In genomic region chr6:148354509-148355474, GRCm38 (mm10) we compare ENCODE assay signal across 8 mouse cellular contexts.
A peak's percentile ranks its signal among the peaks of the same experiment; 100 is the strongest.
DNase-seq lines count a peak whose midpoint lies in the region; ATAC-seq lines count a peak whose summit lies in the region.

No protein-coding gene starts in this region.

- peak; percentile 88 for ATAC-seq in liver, embryonic 12.5 days
- peak; percentile 80 for ATAC-seq in neural tube, embryonic 11.5 days (ENCODE audit: insufficient read depth, low FRiP score, low TSS enrichment)

- H3K27ac ChIP-seq in liver, embryonic 12.5 days = peak overlapping the region; percentile 48; the same call in 1 of the 2 replicates
- H3K27ac ChIP-seq in neural tube, embryonic 11.5 days (ENCODE audit: low read depth, low read length) = no peak overlapping the region

- H3K4me1 ChIP-seq in liver, embryonic 12.5 days = peaks cover 17% of the 10 kb centered on the region
- peaks cover 2% of the 10 kb centered on the region; the same call in 1 of the 2 replicates for H3K4me1 ChIP-seq in neural tube, embryonic 11.5 days (ENCODE audit: control insufficient read depth, insufficient read depth, low read length)

- no peaks in the 10 kb centered on the region for H3K27me3 ChIP-seq in liver, embryonic 12.5 days (replicated peaks)
- H3K27me3 ChIP-seq in neural tube, embryonic 11.5 days (ENCODE audit: control insufficient read depth, insufficient read depth, low read length) = no peaks in the 10 kb centered on the region

- WGBS in liver, embryonic 12.5 days (ENCODE audit: insufficient replicate concordance) = 21% methylated on average over 85 of the region's 85 CpGs
- WGBS in neural tube, embryonic 11.5 days = 29% methylated on average over 85 of the region's 85 CpGs

- peak overlapping the region; percentile 71 for H3K9ac ChIP-seq in liver, embryonic 12.5 days
- H3K9ac ChIP-seq in neural tube, embryonic 11.5 days (ENCODE audit: low read length) = peak overlapping the region; percentile 65

- H3K36me3 ChIP-seq in liver, embryonic 12.5 days = peaks cover 9% of the 10 kb centered on the region
- H3K36me3 ChIP-seq in neural tube, embryonic 11.5 days (ENCODE audit: control insufficient read depth, insufficient read depth, low read length) = peaks cover 2% of the 10 kb centered on the region; the same call in 1 of the 2 replicates

- peak overlapping the region; percentile 67 for H3K4me3 ChIP-seq in liver, embryonic 12.5 days
- peak overlapping the region; percentile 45 for H3K4me3 ChIP-seq in neural tube, embryonic 11.5 days (ENCODE audit: low read depth, low read length)

- DNase-seq in right cerebral cortex, postnatal 10 days (ENCODE audit: low spot score in 2 of 2) = peak; percentile 59 to 75
- DNase-seq in right cerebral cortex, adult 18-20 months = no peak
- DNase-seq in embryo, embryonic 10.5 days (ENCODE audit: low spot score) = peak; percentile 84
- DNase-seq in heart, adult 8-10 months (ENCODE audit: low spot score) = peak; percentile 38
- DNase-seq in kidney, adult 18-20 months = peak; percentile 51
- DNase-seq in neural tube, embryonic 11.5 days (ENCODE audit: low spot score) = peak; percentile 88
- DNase-seq in thymus, postnatal 10 days (ENCODE audit: low spot score in 2 of 2) = peak; percentile 11 to 33

- no peaks in the 10 kb centered on the region for H3K9me3 ChIP-seq in liver, embryonic 12.5 days (replicated peaks)
- no peaks in the 10 kb centered on the region for H3K9me3 ChIP-seq in neural tube, embryonic 11.5 days (ENCODE audit: control insufficient read depth, low read length)

- peak overlapping the region; percentile 82 for H3K4me2 ChIP-seq in liver, embryonic 12.5 days
- peak overlapping the region; percentile 51 for H3K4me2 ChIP-seq in neural tube, embryonic 11.5 days (ENCODE audit: low read depth)
